Mouse (Mus musculus): ENCODE data around the gene Rassf3. TPM values are rescaled to one million over a fixed set of nuclear protein-coding genes. Genes with fewer than 3 reads are reported as not detected.

Gene Rassf3
- polyA plus RNA-seq, 1 experiment: 20.4 TPM

DNA sequence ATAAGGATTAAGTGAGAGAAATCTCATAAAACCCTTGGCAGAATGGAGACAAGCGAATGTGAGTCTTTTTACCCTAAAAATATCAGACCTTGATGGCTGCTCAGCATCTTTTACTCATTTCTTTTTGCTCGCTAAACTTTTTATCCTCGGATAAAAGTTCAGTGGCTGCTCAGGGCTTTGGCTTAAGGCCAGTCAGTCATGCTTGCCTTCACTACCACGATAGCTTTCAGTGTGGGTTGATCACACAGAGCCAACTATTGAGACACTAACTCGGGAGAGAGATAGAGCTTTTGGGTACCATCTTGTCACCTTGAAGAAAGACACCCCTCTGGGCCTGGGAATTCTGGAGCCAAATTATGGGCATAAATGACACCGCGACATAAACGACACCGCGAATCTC lies 5.0 kb upstream of the Rassf3 start:
- Histone ChIP-seq H3K27ac (ENCODE audit: insufficient read depth, low read length) (no peak overlapping the region), H3K4me3 (ENCODE audit: extremely low read depth, insufficient read depth, insufficient read length) (no peak overlapping the region), H3K36me3 (ENCODE audit: control insufficient read depth, insufficient read depth, low read length) (no peaks in the 10 kb centered on the region), H3K27me3 (ENCODE audit: control insufficient read depth, insufficient read depth, low read length) (no peaks in the 10 kb centered on the region), H3K4me1 (ENCODE audit: control insufficient read depth, insufficient read depth, insufficient read length) (peaks cover 3% of the 10 kb centered on the region; the same call in 1 of the 2 replicates)
- TF ChIP-seq POLR2A (IDR thresholded peaks at IDR 0.05; ENCODE audit: low read depth, low read length) (no peak), CTCF (IDR thresholded peaks at IDR 0.05; ENCODE audit: extremely low read depth, insufficient read depth, insufficient read length, insufficient replicate concordance) (no peak)
- WGBS: 94% methylated on average over 10 of the region's 10 CpGs
- no peak for DNase-seq (ENCODE audit: low read depth in 1 of 2, low spot score in 2 of 2)

DNA sequence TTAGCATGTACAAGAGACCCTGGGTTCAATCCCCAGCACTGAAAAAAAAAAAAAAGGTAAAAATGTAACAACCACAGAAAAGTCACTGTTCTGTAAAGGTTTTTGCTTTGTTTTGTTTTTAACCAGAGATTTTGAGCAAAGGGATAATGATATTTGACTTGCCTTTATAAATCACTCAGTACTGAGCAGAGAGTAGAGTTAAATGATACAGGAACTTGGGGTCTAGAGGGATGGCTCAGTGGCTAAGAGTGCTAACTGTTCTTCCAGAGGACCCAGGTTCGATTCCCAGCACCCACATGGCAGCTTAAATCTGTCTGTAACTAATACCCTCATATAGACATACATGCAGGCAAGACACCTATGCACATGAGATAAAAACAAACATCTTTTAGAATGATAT lies 3.8 kb upstream of the Rassf3 start:
- no peak overlapping the region for H3K27ac ChIP-seq (ENCODE audit: insufficient read depth, low read length)
- H3K27me3 ChIP-seq (ENCODE audit: control insufficient read depth, insufficient read depth, low read length): no peaks in the 10 kb centered on the region
- TF ChIP-seq POLR2A (IDR thresholded peaks at IDR 0.05; ENCODE audit: low read depth, low read length) (no peak), CTCF (IDR thresholded peaks at IDR 0.05; ENCODE audit: extremely low read depth, insufficient read depth, insufficient read length, insufficient replicate concordance) (no peak)
- H3K36me3 ChIP-seq (ENCODE audit: control insufficient read depth, insufficient read depth, low read length): no peaks in the 10 kb centered on the region
- H3K4me3 ChIP-seq (ENCODE audit: extremely low read depth, insufficient read depth, insufficient read length): no peak overlapping the region
- H3K4me1 ChIP-seq (ENCODE audit: control insufficient read depth, insufficient read depth, insufficient read length): no peaks in the 10 kb centered on the region; the same call in 1 of the 2 replicates
- DNase-seq (ENCODE audit: low read depth in 1 of 2, low spot score in 2 of 2): no peak
- 89% methylated on average over 1 of the region's 1 CpGs for WGBS

- Histone ChIP-seq H3K4me1 (ENCODE audit: control insufficient read depth, insufficient read depth, insufficient read length) (peaks cover 8% of the 10 kb centered on the region; the same call in 1 of the 2 replicates), H3K27me3 (ENCODE audit: control insufficient read depth, insufficient read depth, low read length) (no peaks in the 10 kb centered on the region), H3K36me3 (ENCODE audit: control insufficient read depth, insufficient read depth, low read length) (no peaks in the 10 kb centered on the region), H3K27ac (ENCODE audit: insufficient read depth, low read length) (peak overlapping the region; percentile 14; the same call in 1 of the 2 replicates), H3K4me3 (ENCODE audit: extremely low read depth, insufficient read depth, insufficient read length) (no peak overlapping the region)
- TF ChIP-seq POLR2A (IDR thresholded peaks at IDR 0.05; ENCODE audit: low read depth, low read length) (no peak), CTCF (IDR thresholded peaks at IDR 0.05; ENCODE audit: extremely low read depth, insufficient read depth, insufficient read length, insufficient replicate concordance) (no peak)
- no peak for DNase-seq (ENCODE audit: low read depth in 1 of 2, low spot score in 2 of 2)
- WGBS: 27% methylated on average over 10 of the region's 10 CpGs
Measured at GRCm38 (mm10) chr10:121477433-121477832, 1.3 kb upstream of the Rassf3 start.

GRCm38 (mm10) chr10:121476968-121477337 lies 806 bp upstream of the Rassf3 start:
- 10% methylated on average over 8 of the region's 8 CpGs for WGBS
- H3K36me3 ChIP-seq (ENCODE audit: control insufficient read depth, insufficient read depth, low read length): no peaks in the 10 kb centered on the region
- H3K27me3 ChIP-seq (ENCODE audit: control insufficient read depth, insufficient read depth, low read length): no peaks in the 10 kb centered on the region
- peaks cover 12% of the 10 kb centered on the region; the same call in 1 of the 2 replicates for H3K4me1 ChIP-seq (ENCODE audit: control insufficient read depth, insufficient read depth, insufficient read length)
- TF ChIP-seq POLR2A (IDR thresholded peaks at IDR 0.05; ENCODE audit: low read depth, low read length): no peak
- TF ChIP-seq CTCF (IDR thresholded peaks at IDR 0.05; ENCODE audit: extremely low read depth, insufficient read depth, insufficient read length, insufficient replicate concordance): no peak
- peak overlapping the region; percentile 53; the same call in 1 of the 2 replicates for H3K27ac ChIP-seq (ENCODE audit: insufficient read depth, low read length)
- H3K4me3 ChIP-seq (ENCODE audit: extremely low read depth, insufficient read depth, insufficient read length): peak overlapping the region; percentile 55; the same call in 1 of the 2 replicates
- DNase-seq (ENCODE audit: low read depth in 1 of 2, low spot score in 2 of 2): no peak

DNA sequence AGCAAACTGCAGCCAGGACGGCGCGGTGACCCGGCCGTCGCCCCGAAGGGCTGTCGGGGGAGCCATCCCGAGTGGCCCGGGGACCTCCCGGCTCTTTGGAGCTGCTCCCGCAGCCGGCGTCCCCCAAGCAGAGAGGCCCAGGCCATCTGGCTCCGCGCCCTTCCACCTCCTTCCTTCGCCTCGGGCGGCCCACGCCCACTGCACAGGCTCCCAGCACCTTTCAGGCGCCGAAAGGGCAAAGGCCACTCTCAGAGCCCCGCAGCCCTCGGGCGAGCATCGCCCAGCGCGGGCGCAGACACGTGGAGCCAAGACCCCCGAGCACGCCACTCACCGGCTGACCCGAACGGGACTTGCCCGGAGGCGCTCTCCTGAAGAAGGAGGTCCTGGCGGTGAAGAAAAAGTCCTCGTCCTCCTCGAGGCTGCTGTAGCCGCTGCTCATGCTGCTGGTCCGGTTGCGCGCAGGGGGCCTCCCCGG lies 438 bp downstream of the Rassf3 start:
- Histone ChIP-seq H3K4me3 (ENCODE audit: extremely low read depth, insufficient read depth, insufficient read length) (peak overlapping the region; percentile 95), H3K27me3 (ENCODE audit: control insufficient read depth, insufficient read depth, low read length) (no peaks in the 10 kb centered on the region), H3K27ac (ENCODE audit: insufficient read depth, low read length) (peak overlapping the region; percentile 83), H3K4me1 (ENCODE audit: control insufficient read depth, insufficient read depth, insufficient read length) (peaks cover 18% of the 10 kb centered on the region; the same call in 1 of the 2 replicates), H3K36me3 (ENCODE audit: control insufficient read depth, insufficient read depth, low read length) (no peaks in the 10 kb centered on the region)
- WGBS: under 1% methylated on average over 45 of the region's 45 CpGs
- no peak for TF ChIP-seq CTCF (IDR thresholded peaks at IDR 0.05; ENCODE audit: extremely low read depth, insufficient read depth, insufficient read length, insufficient replicate concordance)
- TF ChIP-seq POLR2A (IDR thresholded peaks at IDR 0.05; ENCODE audit: low read depth, low read length): no peak
- DNase-seq (ENCODE audit: low read depth in 1 of 2, low spot score in 2 of 2): peak in 1 of 2 experiments; percentile 45

DNA sequence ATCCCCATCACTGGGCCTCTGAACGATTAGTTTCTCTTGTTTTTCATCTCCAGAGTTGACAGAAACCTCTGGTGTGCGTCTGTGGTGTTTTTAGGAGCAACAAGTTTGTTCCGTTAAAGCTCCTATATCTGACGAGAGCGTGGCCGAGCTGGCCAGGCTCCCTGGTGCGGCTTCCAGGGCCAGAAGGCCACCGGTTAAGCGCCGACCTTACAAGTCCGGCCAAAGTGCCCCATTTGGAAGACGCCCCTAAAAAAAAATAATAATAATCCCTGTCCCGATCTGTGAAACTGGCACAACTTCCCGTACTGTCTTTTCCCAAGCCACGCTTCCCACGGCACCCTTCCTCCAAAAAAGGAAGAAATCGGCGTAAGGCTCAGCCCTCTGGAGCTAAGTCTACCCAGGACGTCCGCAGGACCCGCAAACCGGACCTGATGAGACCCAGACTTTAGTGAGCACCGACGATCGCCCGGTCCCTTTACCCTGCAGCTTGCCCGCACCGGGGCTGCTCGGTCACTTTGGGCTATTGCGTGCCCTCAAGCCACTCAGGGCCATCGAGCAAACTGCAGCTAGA lies 961 bp downstream of the Rassf3 start:
- peak overlapping the region; percentile 83 for H3K27ac ChIP-seq (ENCODE audit: insufficient read depth, low read length)
- peaks cover 18% of the 10 kb centered on the region; the same call in 1 of the 2 replicates for H3K4me1 ChIP-seq (ENCODE audit: control insufficient read depth, insufficient read depth, insufficient read length)
- H3K27me3 ChIP-seq (ENCODE audit: control insufficient read depth, insufficient read depth, low read length): no peaks in the 10 kb centered on the region
- DNase-seq (ENCODE audit: low read depth in 1 of 2, low spot score in 2 of 2): no peak
- peak overlapping the region; percentile 95 for H3K4me3 ChIP-seq (ENCODE audit: extremely low read depth, insufficient read depth, insufficient read length)
- TF ChIP-seq POLR2A (IDR thresholded peaks at IDR 0.05; ENCODE audit: low read depth, low read length) (no peak), CTCF (IDR thresholded peaks at IDR 0.05; ENCODE audit: extremely low read depth, insufficient read depth, insufficient read length, insufficient replicate concordance) (no peak)
- 2% methylated on average over 31 of the region's 31 CpGs for WGBS
- no peaks in the 10 kb centered on the region for H3K36me3 ChIP-seq (ENCODE audit: control insufficient read depth, insufficient read depth, low read length)

DNA sequence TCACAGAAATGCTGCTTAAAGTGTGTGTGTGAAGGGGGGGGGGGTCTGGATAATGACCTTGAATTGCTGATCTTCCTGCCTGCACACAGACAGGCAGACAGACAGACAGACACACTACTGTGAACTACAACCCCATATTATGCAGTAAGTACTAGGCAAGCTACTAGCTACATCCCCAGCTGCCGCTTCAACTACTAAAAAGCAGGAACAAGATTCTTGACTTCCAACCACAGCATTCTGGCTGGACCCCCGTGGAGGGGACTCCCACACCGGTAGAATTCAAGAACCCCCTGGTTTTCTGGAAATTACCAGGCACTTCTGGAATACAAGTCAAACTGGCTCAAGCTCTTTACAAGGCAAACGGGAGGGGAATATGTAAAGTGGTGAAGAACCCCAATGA lies 1.9 kb downstream of the Rassf3 start:
- 16% methylated on average over 4 of the region's 4 CpGs for WGBS
- H3K27ac ChIP-seq (ENCODE audit: insufficient read depth, low read length): peak overlapping the region; percentile 83
- H3K27me3 ChIP-seq (ENCODE audit: control insufficient read depth, insufficient read depth, low read length): no peaks in the 10 kb centered on the region
- H3K4me3 ChIP-seq (ENCODE audit: extremely low read depth, insufficient read depth, insufficient read length): peak overlapping the region; percentile 95
- peaks cover 18% of the 10 kb centered on the region; the same call in 1 of the 2 replicates for H3K4me1 ChIP-seq (ENCODE audit: control insufficient read depth, insufficient read depth, insufficient read length)
- no peaks in the 10 kb centered on the region for H3K36me3 ChIP-seq (ENCODE audit: control insufficient read depth, insufficient read depth, low read length)
- no peak for DNase-seq (ENCODE audit: low read depth in 1 of 2, low spot score in 2 of 2)
- TF ChIP-seq POLR2A (IDR thresholded peaks at IDR 0.05; ENCODE audit: low read depth, low read length) (no peak), CTCF (IDR thresholded peaks at IDR 0.05; ENCODE audit: extremely low read depth, insufficient read depth, insufficient read length, insufficient replicate concordance) (no peak)
